Mouse (Mus musculus): ENCODE measurements at regions not wholly inside any gene's neighbourhood (a gene's known extent, or its start where the extent isn't known, plus 50 kb on each side); places are given as distances from the start of the nearest gene placed in this dataset.

GRCm38 (mm10) chr15:47386881-47387399 is 6497.8 kb upstream of the Gm7489 start:
- peak; percentile 57 for DNase-seq (ENCODE audit: low read depth, low spot score)
